Mouse (Mus musculus): ENCODE measurements at regions not wholly inside any gene's neighbourhood (a gene's known extent, or its start where the extent isn't known, plus 50 kb on each side); places are given as distances from the start of the nearest gene placed in this dataset.

- no peak for DNase-seq (ENCODE audit: low read depth in 2 of 2, low spot score in 2 of 2)
Observed at GRCm38 (mm10) chr3:121902246-121902645, 50.1 kb upstream of the Arhgap29 start.

GRCm38 (mm10) chr3:121900429-121900844, 51.9 kb upstream of the Arhgap29 start:
- DNase-seq (ENCODE audit: low read depth in 2 of 2, low spot score in 2 of 2), result no peak

- no peak for DNase-seq (ENCODE audit: low read depth in 2 of 2, low spot score in 2 of 2)
Observed at GRCm38 (mm10) chr3:121897821-121898574, 54.3 kb upstream of the Arhgap29 start.

- DNase-seq (ENCODE audit: low read depth in 2 of 2, low spot score in 2 of 2), result no peak
Observed at GRCm38 (mm10) chr3:121893606-121894005, 58.7 kb upstream of the Arhgap29 start.

GRCm38 (mm10) chr3:121892675-121893074, 59.7 kb upstream of the Arhgap29 start:
- no peak for DNase-seq (ENCODE audit: low read depth in 2 of 2, low spot score in 2 of 2)

GRCm38 (mm10) chr3:121891338-121891737, 61.0 kb upstream of the Arhgap29 start:
- DNase-seq (ENCODE audit: low read depth in 2 of 2, low spot score in 2 of 2), result no peak

GRCm38 (mm10) chr3:121890563-121890962, 61.8 kb upstream of the Arhgap29 start:
- no peak for DNase-seq (ENCODE audit: low read depth in 2 of 2, low spot score in 2 of 2)

- no peak for DNase-seq (ENCODE audit: low read depth in 2 of 2, low spot score in 2 of 2)
Observed at GRCm38 (mm10) chr3:121886870-121887605, 65.3 kb upstream of the Arhgap29 start.

- no peak for DNase-seq (ENCODE audit: low read depth in 2 of 2, low spot score in 2 of 2)
Observed at GRCm38 (mm10) chr3:121886309-121886708, 66.0 kb upstream of the Arhgap29 start.

- no peak for DNase-seq (ENCODE audit: low read depth in 2 of 2, low spot score in 2 of 2)
Observed at GRCm38 (mm10) chr3:121885265-121886178, 66.8 kb upstream of the Arhgap29 start.

- peak; percentile 77 to 86 for DNase-seq (ENCODE audit: low read depth in 2 of 2, low spot score in 2 of 2)
Observed at GRCm38 (mm10) chr3:121884328-121885248, 67.8 kb upstream of the Arhgap29 start.

GRCm38 (mm10) chr3:121880355-121880754, 65.3 kb upstream of the Abcd3 start:
- no peak for DNase-seq (ENCODE audit: low read depth in 2 of 2, low spot score in 2 of 2)

GRCm38 (mm10) chr3:121875072-121875471, 60.0 kb upstream of the Abcd3 start:
- DNase-seq (ENCODE audit: low read depth in 2 of 2, low spot score in 2 of 2), result no peak

GRCm38 (mm10) chr3:121874576-121874975, 59.5 kb upstream of the Abcd3 start:
- DNase-seq (ENCODE audit: low read depth in 2 of 2, low spot score in 2 of 2), result no peak

GRCm38 (mm10) chr3:121873572-121873971, 58.5 kb upstream of the Abcd3 start:
- no peak for DNase-seq (ENCODE audit: low read depth in 2 of 2, low spot score in 2 of 2)

GRCm38 (mm10) chr3:121872685-121873084, 57.6 kb upstream of the Abcd3 start:
- no peak for DNase-seq (ENCODE audit: low read depth in 2 of 2, low spot score in 2 of 2)

- DNase-seq (ENCODE audit: low read depth in 2 of 2, low spot score in 2 of 2), result no peak
Observed at GRCm38 (mm10) chr3:121871795-121872194, 56.7 kb upstream of the Abcd3 start.

GRCm38 (mm10) chr3:121870726-121871125, 55.6 kb upstream of the Abcd3 start:
- no peak for DNase-seq (ENCODE audit: low read depth in 2 of 2, low spot score in 2 of 2)

GRCm38 (mm10) chr3:121869694-121870093, 54.6 kb upstream of the Abcd3 start:
- DNase-seq (ENCODE audit: low read depth in 2 of 2, low spot score in 2 of 2), result no peak

GRCm38 (mm10) chr3:121867301-121867700, 52.2 kb upstream of the Abcd3 start:
- DNase-seq (ENCODE audit: low read depth in 2 of 2, low spot score in 2 of 2), result no peak

Data from CD8-positive naive resting alpha-beta T cell, adult 2 months (primary cell).